Mouse (Mus musculus) thymus, adult 2 months (tissue): ENCODE results near the gene Entr1. TPM values are rescaled to one million over a fixed set of nuclear protein-coding genes. Genes with fewer than 3 reads are reported as not detected.

Source experiments
- DNase-seq: peaks from one replicate; pipeline ENCODE4 v3.0.0; 2021
- H3K27ac ChIP-seq: fragments of 200-500 bp; 2 replicates; pipeline ENCODE4 v1.5.1; 2012; ENCODE audit warnings: low read length, control low read depth; ENCODE audit not compliant: control insufficient read depth, insufficient read depth
- H3K27me3 ChIP-seq: fragments of 200-500 bp; 2 replicates; pipeline ENCODE4 v1.6.1; 2012; ENCODE audit warnings: mild to moderate bottlenecking, low read length, moderate library complexity, mixed read lengths; ENCODE audit not compliant: control insufficient read depth, insufficient read depth
- H3K36me3 ChIP-seq: fragments of 200-500 bp; 2 replicates; pipeline ENCODE4 v1.6.1; 2012; ENCODE audit warnings: mild to moderate bottlenecking, low read length, moderate library complexity; ENCODE audit not compliant: control insufficient read depth, insufficient read depth
- H3K4me1 ChIP-seq: fragments of 200-500 bp; replicated peaks from 2 replicates; pipeline ENCODE4 v1.6.1; 2012; ENCODE audit warnings: low read length; ENCODE audit not compliant: control insufficient read depth, insufficient read depth
- H3K4me3 ChIP-seq: fragments of 200-500 bp; 2 replicates; pipeline ENCODE4 v1.5.1; 2012; ENCODE audit warnings: mild to moderate bottlenecking, low read length, control low read depth, moderate library complexity; ENCODE audit not compliant: control insufficient read depth, insufficient read depth
- CTCF ChIP-seq: fragments of 200-500 bp; IDR thresholded peaks from 2 replicates; pipeline ENCODE4 v1.5.1; 2012; ENCODE audit warnings: mild to moderate bottlenecking, control low read depth, low read length, moderate library complexity, borderline replicate concordance; ENCODE audit not compliant: control insufficient read depth, poor library complexity, insufficient read depth; ENCODE audit errors: extremely low read depth
- POLR2A ChIP-seq: fragments of 200-500 bp; IDR thresholded peaks from 2 replicates; pipeline ENCODE4 v1.6.1; 2012; ENCODE audit warnings: mild to moderate bottlenecking, low read length, control low read depth, moderate library complexity; ENCODE audit not compliant: control insufficient read depth, poor library complexity, insufficient read depth; ENCODE audit errors: extremely low read depth
- WGBS: fragments of 180-500 bp; shearing (Covaris S2); methylation state at CpG from one replicate; pipeline ENCODE4 v1.1.7; 2018; 5-methylcytosine and 5-hydroxymethylcytosine counted together
- polyA plus RNA-seq: library from polyadenylated mRNA; depleted of rRNA; stranded (reverse); fragments of >200 nt; gene quantifications from 2 replicates; pipeline ENCODE4 v1.2.3, GENCODE M21; 2012; rRNA removed

Entr1 gene
- polyA plus RNA-seq, 1 experiment = 216 TPM

DNA sequence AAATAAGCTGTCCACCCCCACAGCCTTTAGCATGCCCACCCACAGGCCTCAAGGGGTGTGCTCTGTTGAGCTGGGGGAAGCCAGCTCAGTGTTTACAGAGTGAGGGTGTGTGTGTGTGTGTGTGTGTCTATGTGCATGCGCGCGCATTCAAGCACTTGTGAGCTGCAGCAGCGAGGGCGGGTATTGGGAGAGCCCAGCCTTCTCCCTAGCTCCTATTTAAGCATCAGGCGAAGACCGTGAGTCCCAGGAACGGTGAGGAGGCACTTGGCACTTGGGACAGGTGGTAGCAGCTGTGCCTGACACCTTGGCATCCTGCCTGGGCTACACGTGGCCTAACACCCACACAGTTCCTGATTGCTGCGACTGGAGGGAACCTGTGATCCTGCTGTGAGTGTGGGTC, 47.1 kb downstream of the Entr1 start:
- no peak for DNase-seq
- TF ChIP-seq POLR2A (no peak), CTCF (no peak)
- Histone ChIP-seq H3K27ac (no peak overlapping the region), H3K4me3 (no peak overlapping the region), H3K4me1 (peaks cover 15% of the 10 kb centered on the region), H3K27me3 (no peaks in the 10 kb centered on the region), H3K36me3 (no peaks in the 10 kb centered on the region)
- WGBS = 69% methylated on average over 10 of the region's 10 CpGs

DNA sequence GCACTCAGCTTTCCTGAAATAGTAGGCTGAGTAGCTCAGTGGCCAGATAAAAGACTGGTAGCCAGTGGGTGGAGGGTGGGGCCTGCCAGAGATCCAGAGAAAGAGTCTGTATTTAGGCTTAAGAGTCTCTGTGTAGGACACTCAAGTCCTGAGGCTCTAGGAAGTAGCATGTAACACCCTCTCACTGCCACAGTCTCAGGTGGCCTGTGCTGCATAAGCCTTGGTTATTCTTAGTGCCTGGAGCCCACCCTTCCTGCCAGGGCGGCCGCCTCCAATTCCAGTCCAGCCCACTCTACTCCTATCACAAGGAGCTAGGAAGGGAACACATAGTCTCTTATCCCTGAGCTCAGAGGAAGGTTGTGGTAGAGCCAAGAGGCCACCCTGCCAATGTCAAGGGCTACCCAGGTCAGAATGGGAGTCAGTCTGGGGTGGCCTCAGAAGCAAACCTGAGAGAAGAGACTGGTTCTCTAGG, 47.6 kb downstream of the Entr1 start:
- Histone ChIP-seq H3K36me3 (no peaks in the 10 kb centered on the region), H3K4me3 (no peak overlapping the region), H3K4me1 (peaks cover 15% of the 10 kb centered on the region), H3K27me3 (no peaks in the 10 kb centered on the region), H3K27ac (no peak overlapping the region)
- DNase-seq = no peak
- TF ChIP-seq CTCF = no peak
- no peak for TF ChIP-seq POLR2A
- WGBS = 100% methylated on average over 2 of the region's 2 CpGs

DNA sequence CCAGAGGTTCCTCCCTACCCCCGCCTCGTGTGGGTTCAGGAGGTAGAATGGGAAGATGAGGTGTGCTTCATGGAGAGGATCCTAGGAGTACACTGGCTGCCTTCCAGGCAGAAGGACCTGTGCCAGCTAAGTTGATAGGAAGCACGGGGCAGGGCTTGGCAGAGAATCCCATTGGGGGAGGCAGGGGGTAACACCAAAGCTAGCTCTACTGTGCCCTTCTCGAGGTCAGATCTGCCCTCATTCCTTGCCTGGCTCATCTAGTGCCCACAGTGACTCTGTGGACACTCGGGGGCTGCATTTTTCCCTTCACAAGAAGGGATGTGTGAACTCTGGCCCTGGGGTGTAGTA, 49.9 kb downstream of the Entr1 start:
- 96% methylated on average over 5 of the region's 5 CpGs for WGBS
- Histone ChIP-seq H3K27me3 (no peaks in the 10 kb centered on the region), H3K4me1 (peaks cover 15% of the 10 kb centered on the region), H3K4me3 (no peak overlapping the region), H3K36me3 (no peaks in the 10 kb centered on the region), H3K27ac (no peak overlapping the region)
- no peak for TF ChIP-seq CTCF
- no peak for TF ChIP-seq POLR2A
- DNase-seq = no peak

DNA sequence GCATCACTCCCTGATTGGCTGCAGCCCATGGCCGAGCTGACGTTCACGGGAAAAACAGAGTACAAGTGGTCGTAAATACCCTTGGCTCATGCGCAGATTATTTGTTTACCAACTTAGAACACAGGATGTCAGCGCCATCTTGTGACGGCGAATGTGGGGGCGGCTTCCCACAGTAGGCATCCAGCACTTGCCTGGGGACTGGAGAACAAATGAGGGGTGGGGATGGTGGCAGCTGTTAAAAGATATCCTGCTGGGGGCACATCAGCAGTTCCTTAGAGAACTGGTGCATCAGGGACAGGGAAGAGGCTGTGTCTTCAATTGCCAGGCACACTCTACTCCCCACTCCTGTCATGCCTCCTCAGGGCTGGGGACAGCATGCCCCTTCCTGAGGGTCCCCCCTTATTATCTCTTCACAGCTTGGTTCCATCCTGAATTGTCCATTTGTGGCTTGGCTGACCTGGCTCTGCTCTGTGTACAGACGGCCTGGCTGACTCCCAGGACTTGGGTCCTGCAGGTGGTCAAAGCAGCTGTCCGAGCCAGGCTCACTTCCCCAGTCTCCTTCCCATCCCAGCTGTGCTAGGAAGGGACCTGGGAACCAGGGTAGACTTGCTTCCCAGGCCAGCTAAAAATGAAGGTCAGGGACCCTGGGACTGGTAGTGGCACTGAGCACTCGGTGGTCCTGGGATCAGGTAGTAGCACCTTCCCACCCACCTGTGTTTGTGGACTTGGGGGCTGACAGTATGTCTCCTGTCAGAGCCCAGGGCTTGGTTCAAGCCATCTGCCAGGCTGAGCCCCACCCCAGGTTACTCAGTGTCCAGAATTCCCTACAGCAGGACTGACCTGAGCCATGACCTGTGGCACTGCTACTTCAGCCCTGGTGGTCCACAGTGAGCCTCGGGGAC, 50.6 kb downstream of the Entr1 start:
- Histone ChIP-seq H3K4me1 (peaks cover 15% of the 10 kb centered on the region), H3K27ac (no peak overlapping the region), H3K4me3 (no peak overlapping the region), H3K36me3 (no peaks in the 10 kb centered on the region), H3K27me3 (no peaks in the 10 kb centered on the region)
- DNase-seq = no peak
- TF ChIP-seq POLR2A (no peak), CTCF (no peak)
- WGBS = 96% methylated on average over 10 of the region's 13 CpGs

Other genes with a start within 250 kb of the Entr1 start
- 0.19 and 0.47 TPM in 2 replicates for gene Lhx3, start 181.0 kb downstream of the Entr1 start, polyA plus RNA-seq
- 18.3 and 22.7 TPM in 2 replicates for gene Qsox2, start 151.8 kb downstream of the Entr1 start, polyA plus RNA-seq
- gene Ccdc187, start 94.8 kb downstream of the Entr1 start, polyA plus RNA-seq = 0.19 and 0.23 TPM in 2 replicates
- 39.7 and 57.7 TPM in 2 replicates for gene Gpsm1, start 73.8 kb downstream of the Entr1 start, polyA plus RNA-seq
- 31.5 and 32.0 TPM in 2 replicates for gene Dnlz, start 37.2 kb downstream of the Entr1 start, polyA plus RNA-seq
- gene Card9, start 28.4 kb downstream of the Entr1 start, polyA plus RNA-seq = 39.1 and 51.0 TPM in 2 replicates
- 59.2 and 60.4 TPM in 2 replicates for gene Snapc4, start 8.7 kb downstream of the Entr1 start, polyA plus RNA-seq
- 50.5 and 55.2 TPM in 2 replicates for gene Pmpca, start within 50 bp of the Entr1 start, polyA plus RNA-seq
- gene Inpp5e, start 19.9 kb upstream of the Entr1 start, polyA plus RNA-seq = 46.3 and 47.4 TPM in 2 replicates
- 129 and 147 TPM in 2 replicates for gene Sec16a, start 55.9 kb upstream of the Entr1 start, polyA plus RNA-seq
- gene Notch1, start 127.3 kb upstream of the Entr1 start, polyA plus RNA-seq = 159 and 219 TPM in 2 replicates
- gene Egfl7, start 190.7 kb upstream of the Entr1 start, polyA plus RNA-seq = 63.9 and 105 TPM in 2 replicates
- gene Gm20532, start 197.3 kb upstream of the Entr1 start, polyA plus RNA-seq = not detected in 2 replicates
- 89.3 and 137 TPM in 2 replicates for gene Agpat2, start 215.1 kb upstream of the Entr1 start, polyA plus RNA-seq
- 14.8 and 15.6 TPM in 2 replicates for gene Fam69b, start 239.1 kb upstream of the Entr1 start, polyA plus RNA-seq